Mouse (Mus musculus) spleen, postnatal 14 days (tissue): Measurements from ENCODE around the gene Vegfb.
A peak's percentile ranks its signal among the peaks of the same experiment; 100 is the strongest.

Experiments
- DNase-seq, 2 experiments: peaks; one replicate each; pipeline ENCODE4 v3.0.0; 2021 to 2022; ENCODE audit warnings: low spot score in 2 of 2

Gene Vegfb

GRCm38 (mm10) chr19:6987061-6987903, at the start of gene Vegfb:
Vegfb (minus strand) TSS chr19:6987651.
- DNase-seq, result peak in 1 of 2 experiments; percentile 48

GRCm38 (mm10) chr19:7034006-7034405, 46.6 kb upstream of the Vegfb start:
- no peak for DNase-seq

DNA sequence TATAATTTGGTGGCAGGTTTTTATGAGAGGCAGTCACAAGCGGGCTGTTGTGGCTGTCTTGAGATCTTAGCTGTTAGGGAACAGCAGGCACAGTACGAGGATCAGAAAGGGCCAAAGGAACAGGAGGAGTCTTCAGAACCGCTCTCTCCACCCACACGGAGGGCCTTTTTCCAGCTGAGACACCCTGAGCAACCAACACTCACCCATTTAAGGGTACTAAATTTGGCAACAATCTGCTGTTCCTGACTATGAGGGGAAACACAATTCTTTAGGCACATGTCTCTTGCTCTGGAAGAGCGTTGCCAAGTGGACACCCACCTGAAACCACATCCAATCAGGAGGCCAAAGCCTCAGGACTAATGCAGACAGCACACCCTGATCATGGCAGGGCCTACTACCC, 42.1 kb upstream of the Vegfb start:
- DNase-seq, result no peak

DNA sequence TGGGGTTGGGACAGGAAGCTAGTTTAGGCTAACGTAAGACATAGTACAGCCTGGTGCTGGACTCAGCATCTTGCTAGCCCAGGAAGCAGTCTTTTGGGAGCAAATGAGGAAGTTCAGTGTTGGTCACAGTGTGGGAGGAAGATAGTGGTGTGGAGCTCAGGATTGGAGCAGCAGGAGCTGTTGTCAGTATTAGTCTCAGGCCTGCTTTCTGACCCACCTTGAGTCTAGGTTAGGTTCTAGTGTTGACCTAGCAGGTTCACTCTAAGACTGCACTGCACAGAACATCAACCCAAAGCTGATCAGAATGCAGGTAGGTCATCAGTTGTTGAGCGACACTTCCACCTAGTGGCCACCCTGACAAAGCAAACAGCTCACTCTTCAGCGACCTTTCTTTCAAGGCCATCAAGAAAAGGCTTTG, 32.8 kb upstream of the Vegfb start:
- DNase-seq, result peak in 1 of 2 experiments; percentile 62

DNA sequence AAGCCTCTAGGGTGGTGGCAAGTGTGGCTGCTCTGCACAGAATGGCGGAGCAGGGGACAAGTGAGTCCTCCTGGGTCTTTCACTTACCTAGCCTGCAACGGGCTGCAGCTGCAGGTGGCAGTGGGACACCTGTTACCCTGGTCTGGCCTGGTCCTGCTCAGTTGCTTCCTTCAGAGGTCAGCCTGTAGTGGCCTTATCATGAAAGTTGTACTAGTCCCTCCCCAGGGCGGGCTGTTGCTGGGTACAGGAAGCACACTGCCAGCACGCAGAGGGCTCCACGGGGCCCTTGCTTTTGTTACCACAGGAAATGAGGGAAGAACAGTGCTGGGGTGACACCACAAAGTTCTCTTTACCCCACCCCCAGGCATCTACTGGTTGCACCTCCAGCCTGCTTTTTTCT, 31.7 kb upstream of the Vegfb start, which contains the start of gene Fermt3:
TSS of gene Fermt3 (minus strand) at position 279 of the 400 bp plus-strand sequence.
- DNase-seq, result peak; percentile 57 to 71

DNA sequence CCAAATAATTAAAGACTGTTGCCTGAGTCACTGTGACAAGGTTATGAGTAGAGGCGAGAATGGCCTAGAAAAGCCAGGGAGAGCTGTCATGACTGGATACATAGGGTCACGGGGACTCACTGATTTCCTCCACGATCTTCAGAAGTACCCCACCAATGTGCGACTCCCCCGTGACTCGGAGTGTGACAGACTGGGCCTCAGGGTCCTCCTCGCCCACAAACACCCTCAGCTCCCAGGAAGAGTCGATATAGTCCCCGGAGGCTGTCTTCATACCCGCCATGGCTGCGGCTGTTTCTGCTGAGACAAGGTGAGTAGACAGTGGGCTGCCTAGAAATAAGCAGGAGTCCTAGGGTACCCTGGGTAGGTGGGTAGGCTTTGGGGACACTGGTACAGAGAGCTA, 31.1 kb upstream of the Vegfb start:
- DNase-seq, result no peak

GRCm38 (mm10) chr19:7017541-7018457, 30.3 kb upstream of the Vegfb start:
- DNase-seq, result peak in 1 of 2 experiments; percentile 46

- no peak for DNase-seq
These were observed 27.2 kb upstream of the Vegfb start for GRCm38 (mm10) chr19:7014481-7015135.

DNA sequence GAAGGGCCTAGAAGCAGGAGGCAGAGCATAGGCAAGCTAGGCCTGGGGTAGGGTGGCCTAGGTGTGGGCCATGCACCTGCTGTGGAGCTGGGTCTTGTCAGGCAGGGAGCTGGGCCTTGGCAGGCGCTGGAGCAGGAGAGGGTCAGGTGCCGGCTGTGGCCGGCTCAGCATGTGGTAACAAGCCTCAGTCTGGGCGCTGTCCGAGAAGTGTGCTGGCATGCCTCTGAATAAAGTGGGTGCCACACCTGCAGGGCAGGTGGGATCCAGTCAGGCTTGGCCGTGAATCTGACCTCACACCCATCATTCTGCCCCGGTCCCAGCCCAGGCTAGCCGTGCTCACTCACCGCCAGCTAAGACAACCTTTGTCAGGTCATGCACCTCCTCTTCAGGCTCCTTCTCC, 26.5 kb upstream of the Vegfb start:
- DNase-seq, result no peak

DNA sequence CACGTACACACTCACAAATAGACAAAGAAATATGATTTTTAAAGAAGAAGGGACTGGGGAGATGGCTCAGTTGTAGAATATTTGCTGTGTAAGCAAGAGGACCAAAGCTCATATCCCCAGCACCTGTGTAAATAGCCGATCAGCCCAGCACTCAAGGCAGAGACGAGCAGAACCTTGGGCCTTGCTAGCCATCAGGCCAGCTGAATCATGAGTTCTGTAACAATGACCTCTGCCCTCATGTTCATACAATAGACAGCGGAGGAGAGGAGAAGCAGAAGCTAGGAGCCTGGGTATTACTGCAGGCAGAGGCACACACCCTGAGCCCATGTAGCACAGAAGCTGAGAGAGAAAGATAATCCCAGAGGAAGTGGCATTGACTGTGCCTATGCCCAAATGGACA, 25.0 kb upstream of the Vegfb start:
- DNase-seq, result no peak

- DNase-seq, result no peak
These were observed 19.6 kb upstream of the Vegfb start for GRCm38 (mm10) chr19:7006892-7007593.

- DNase-seq, result no peak
These were observed 12.1 kb upstream of the Vegfb start for GRCm38 (mm10) chr19:6999360-7000063.

GRCm38 (mm10) chr19:6997721-6998290, 10.4 kb upstream of the Vegfb start:
- DNase-seq, result no peak

GRCm38 (mm10) chr19:6996006-6996405, 8.6 kb upstream of the Vegfb start, which contains the start of the genes Nudt22 and Trpt1:
Nudt22 (minus strand) TSS chr19:6996117.
Trpt1 (plus strand) TSS chr19:6996131.
- DNase-seq, result peak; percentile 56 to 65

GRCm38 (mm10) chr19:6995255-6995991, 8.0 kb upstream of the Vegfb start:
- no peak for DNase-seq

DNA sequence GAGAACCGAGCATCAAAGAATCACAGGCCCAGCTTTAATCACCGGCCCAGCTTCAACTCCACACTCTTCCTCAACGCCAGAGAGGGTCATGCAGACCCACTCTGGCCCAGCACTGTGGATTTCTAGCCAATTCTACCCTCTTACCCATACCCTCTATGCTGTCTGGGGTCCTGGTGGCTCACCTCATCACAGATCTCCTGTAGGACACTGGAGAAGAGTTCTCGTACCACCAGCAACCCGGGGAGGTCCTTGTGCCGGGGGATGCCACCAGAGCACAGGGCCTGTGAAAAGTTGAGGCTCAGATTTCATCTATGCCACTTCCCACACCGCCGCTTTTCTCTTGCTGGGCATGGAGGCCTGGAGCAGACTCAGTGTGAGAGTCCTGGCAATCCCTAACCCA, 7.0 kb upstream of the Vegfb start:
- DNase-seq, result no peak

- DNase-seq, result no peak
These were observed 6.6 kb upstream of the Vegfb start for GRCm38 (mm10) chr19:6994002-6994401.

DNA sequence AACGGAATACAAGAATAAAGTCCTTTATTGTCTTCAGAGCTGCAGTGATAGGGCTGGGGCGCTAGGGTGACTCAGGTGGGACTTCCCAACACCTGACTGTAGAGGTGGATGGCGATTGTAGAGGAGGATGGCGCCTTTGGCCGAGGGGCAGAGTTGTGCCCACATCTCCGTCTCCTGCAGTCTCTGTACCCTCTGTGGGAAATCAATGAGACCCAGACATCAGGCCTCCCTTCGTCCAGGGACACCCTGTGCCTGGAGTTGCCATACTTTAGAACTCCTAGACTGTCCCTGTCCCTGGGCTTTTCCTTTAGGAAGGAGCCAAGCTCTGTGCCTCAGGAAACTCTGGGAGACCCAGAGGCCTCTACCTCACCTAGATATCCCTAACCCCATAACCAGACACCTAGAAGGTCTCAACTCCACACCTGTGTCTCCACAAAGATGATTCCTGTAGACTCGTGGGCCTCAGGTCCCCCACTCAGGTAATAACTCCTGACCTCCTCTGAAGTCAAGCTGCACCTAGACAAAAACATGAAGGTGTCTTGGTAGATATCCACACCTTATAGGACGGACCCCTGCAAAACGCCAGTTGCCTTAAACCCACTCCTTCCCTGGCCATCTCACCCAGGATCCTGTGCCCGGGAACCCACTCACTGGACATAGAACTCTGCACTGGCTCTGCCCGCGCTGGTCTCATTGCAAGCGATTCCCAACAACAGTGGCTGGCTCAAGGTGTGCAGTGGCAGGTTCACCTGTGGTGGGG, 5.7 kb upstream of the Vegfb start:
- DNase-seq, result no peak
